Mouse (Mus musculus) lung, embryonic 14.5 days (tissue): ENCODE measurements around the gene Nat8f2. TPM values are rescaled to one million over a fixed set of nuclear protein-coding genes. Genes with fewer than 3 reads are reported as not detected.
A peak's percentile ranks its signal among the peaks of the same experiment; 100 is the strongest.
"Not testable (repeated sequence)": the region's sequence is repeated elsewhere in the genome, so short reads cannot be mapped to it uniquely, and the experiment has no call there.

Experiments used
- ATAC-seq: fragments of 200-750 bp; cut with Nextera tagmentation; 2 replicates; pipeline ENCODE4 v1.8.0; 2017; ENCODE audit warnings: mild to moderate bottlenecking, moderate TSS enrichment, moderate library complexity; ENCODE audit not compliant: insufficient read depth
- DNase-seq: peaks from one replicate; pipeline ENCODE4 v3.0.0-alpha.2; 2015
- H3K27ac ChIP-seq: fragments of 300-500 bp; sonication (generic); 2 replicates; pipeline ENCODE4 v1.5.1; 2014; ENCODE audit warnings: low read depth, mild to moderate bottlenecking, moderate library complexity
- H3K27me3 ChIP-seq: fragments of 300-500 bp; sonication (generic); 2 replicates; pipeline ENCODE4 v1.6.1; 2014; ENCODE audit warnings: low read length, control low read depth; ENCODE audit not compliant: insufficient read depth
- H3K36me3 ChIP-seq: fragments of 300-500 bp; sonication (generic); 2 replicates; pipeline ENCODE4 v1.6.1; 2014; ENCODE audit warnings: control low read depth; ENCODE audit not compliant: insufficient read depth
- H3K4me1 ChIP-seq: fragments of 300-500 bp; sonication (generic); 2 replicates; pipeline ENCODE4 v1.6.1; 2014; ENCODE audit warnings: antibody characterized with exemption, control low read depth; ENCODE audit not compliant: insufficient read depth
- H3K4me2 ChIP-seq: fragments of 300-500 bp; sonication (generic); 2 replicates; pipeline ENCODE4 v1.6.1; 2014; ENCODE audit warnings: mild to moderate bottlenecking
- H3K4me3 ChIP-seq: fragments of 300-500 bp; sonication (generic); 2 replicates; pipeline ENCODE4 v1.5.1; 2014; ENCODE audit warnings: low read depth, low read length
- H3K9ac ChIP-seq: fragments of 300-500 bp; sonication (generic); 2 replicates; pipeline ENCODE4 v1.6.1; 2014
- H3K9me3 ChIP-seq: fragments of 300-500 bp; sonication (generic); 2 replicates; pipeline ENCODE4 v1.6.1; 2016; ENCODE audit warnings: low read depth, low read length, control low read depth
- CTCF ChIP-seq: IDR thresholded peaks from 2 replicates; pipeline ENCODE4 v1.5.1; 2016; ENCODE audit warnings: antibody characterized with exemption, low read depth
- WGBS: fragments of 180-500 bp; shearing (Covaris S2); extraction: QIAGEN DNeasy Blood & Tissue Kit; methylation state at CpG from one replicate; pipeline ENCODE4 v1.1.7; 2014; 5-methylcytosine and 5-hydroxymethylcytosine counted together
- polyA plus RNA-seq: library from polyadenylated mRNA; unstranded; fragments of >200 nt; fragmentation: Nextera tagmentation; extraction: Ambion mirVana; gene quantifications from 2 replicates; pipeline ENCODE4 v1.2.1, GENCODE M21; 2014

Nat8f2 gene
- polyA plus RNA-seq, 1 experiment from 2014 or later, result not detected

DNA sequence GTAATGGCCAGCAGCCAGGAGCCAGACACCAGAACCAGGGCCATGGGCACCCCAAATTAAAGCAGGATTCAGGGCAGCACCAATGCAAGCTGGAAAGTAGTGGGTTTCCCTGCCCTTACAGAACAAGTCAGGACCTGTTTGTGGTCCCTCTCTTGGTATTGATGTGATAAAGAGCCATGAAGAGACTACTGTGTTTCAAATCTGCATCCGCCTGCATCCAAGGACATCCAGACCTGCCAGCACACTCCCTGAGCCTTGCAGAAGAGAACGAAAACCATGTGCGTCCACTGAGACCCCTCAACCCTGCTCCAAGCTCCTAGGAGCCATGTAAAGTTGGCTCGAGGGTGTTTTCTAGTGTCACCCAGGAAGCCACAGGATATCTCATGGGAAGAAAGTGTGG is 20.8 kb downstream of the Nat8f2 start:
- 80% methylated on average over 4 of the region's 4 CpGs for WGBS
- no peaks in the 10 kb centered on the region for H3K9me3 ChIP-seq

DNA sequence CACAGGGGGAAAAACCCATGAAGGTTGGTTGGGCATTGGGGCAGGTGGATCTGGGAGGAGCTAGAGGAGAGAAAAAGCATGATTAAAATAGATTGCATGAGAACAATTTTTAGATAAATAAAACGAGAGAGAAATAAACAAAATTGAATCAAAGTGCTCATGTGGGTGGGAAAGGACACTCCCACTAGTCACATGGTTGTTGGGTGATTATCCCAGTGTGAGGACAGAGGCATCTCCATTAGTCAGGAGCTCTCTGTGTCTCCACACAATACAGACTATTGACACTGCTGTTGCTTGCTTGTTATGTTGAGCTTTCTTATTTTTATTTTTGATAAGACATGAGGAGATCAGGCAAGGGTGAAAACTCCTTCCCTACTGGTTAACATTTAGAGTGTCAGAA is 22.0 kb downstream of the Nat8f2 start:
- no peak for DNase-seq
- Histone ChIP-seq H3K4me2 (no peak overlapping the region), H3K36me3 (no peaks in the 10 kb centered on the region), H3K4me3 (no peak overlapping the region), H3K9ac (no peak overlapping the region), H3K27ac (no peak overlapping the region), H3K27me3 (no peaks in the 10 kb centered on the region), H3K4me1 (no peaks in the 10 kb centered on the region), H3K9me3 (no peaks in the 10 kb centered on the region)
- WGBS, result 28% methylated on average over 1 of the region's 1 CpGs
- ATAC-seq, result no peak
- no peak for TF ChIP-seq CTCF

More for the DNA sequence above, 20.8 kb downstream of the Nat8f2 start:
- H3K27ac ChIP-seq, result no peak overlapping the region
- H3K36me3 ChIP-seq, result no peaks in the 10 kb centered on the region
- TF ChIP-seq CTCF, result no peak
- H3K4me2 ChIP-seq, result no peak overlapping the region
- H3K4me1 ChIP-seq, result no peaks in the 10 kb centered on the region
- DNase-seq, result no peak
- ATAC-seq, result no peak
- H3K27me3 ChIP-seq, result no peaks in the 10 kb centered on the region
- no peak overlapping the region for H3K4me3 ChIP-seq
- no peak overlapping the region for H3K9ac ChIP-seq

DNA sequence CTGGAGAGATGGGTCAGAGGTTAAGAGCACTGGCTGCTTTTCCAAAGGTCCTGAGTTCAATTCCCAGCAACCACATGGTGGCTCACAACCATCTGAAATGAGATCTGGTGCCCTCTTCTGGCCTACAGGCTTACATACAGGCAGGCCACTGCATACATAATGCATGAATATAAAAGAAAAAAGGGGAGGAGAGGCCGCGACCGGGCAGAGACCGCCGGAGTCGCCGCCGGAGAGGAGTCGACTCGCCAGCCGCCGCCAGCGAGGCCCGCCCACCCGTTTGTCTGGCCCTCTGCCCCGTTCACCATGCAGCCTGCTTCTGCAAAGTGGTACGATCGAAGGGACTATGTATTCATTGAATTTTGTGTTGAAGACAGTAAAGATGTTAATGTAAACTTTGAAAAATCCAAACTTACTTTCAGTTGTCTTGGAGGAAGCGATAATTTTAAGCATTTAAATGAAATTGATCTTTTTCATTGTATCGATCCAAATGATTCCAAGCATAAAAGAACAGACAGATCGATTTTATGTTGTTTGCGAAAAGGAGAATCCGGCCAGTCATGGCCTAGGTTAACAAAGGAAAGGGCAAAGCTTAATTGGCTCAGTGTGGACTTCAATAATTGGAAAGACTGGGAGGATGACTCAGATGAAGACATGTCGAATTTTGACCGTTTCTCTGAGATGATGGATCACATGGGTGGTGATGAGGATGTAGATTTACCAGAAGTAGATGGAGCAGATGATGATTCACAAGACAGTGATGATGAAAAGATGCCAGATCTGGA is 25.1 kb downstream of the Nat8f2 start:
- not testable (repeated sequence) for H3K36me3 ChIP-seq, DNase-seq, H3K4me2 ChIP-seq, H3K27me3 ChIP-seq, H3K4me3 ChIP-seq, H3K27ac ChIP-seq, H3K9ac ChIP-seq, ATAC-seq, H3K9me3 ChIP-seq, H3K4me1 ChIP-seq
- WGBS, result 73% methylated on average over 25 of the region's 25 CpGs

DNA sequence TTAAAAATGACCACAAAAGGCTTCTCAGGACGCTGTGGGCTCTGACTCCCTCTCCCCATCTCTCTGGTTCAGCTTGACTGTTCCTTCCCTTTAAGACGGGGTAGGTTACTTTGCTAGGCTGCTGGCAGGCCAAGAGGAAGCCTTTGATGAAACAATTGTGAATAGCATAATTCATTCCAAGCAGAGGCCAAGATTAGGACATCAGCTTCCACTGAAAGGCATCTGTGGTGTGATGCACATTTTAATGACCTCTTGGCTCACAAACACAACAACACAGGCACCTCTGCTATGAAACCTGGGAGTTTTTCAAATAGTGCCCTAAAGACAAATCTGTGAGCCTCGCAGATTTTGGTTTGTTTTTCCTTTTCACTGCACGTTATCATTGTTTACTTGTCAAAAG is 29.0 kb downstream of the Nat8f2 start:
- H3K9me3 ChIP-seq, result no peaks in the 10 kb centered on the region
- ATAC-seq (no peak), DNase-seq (no peak)
- H3K4me3 ChIP-seq, result no peak overlapping the region
- no peak overlapping the region for H3K4me2 ChIP-seq
- H3K9ac ChIP-seq, result no peak overlapping the region
- no peak for TF ChIP-seq CTCF
- 41% methylated on average over 4 of the region's 4 CpGs for WGBS
- no peaks in the 10 kb centered on the region for H3K27me3 ChIP-seq
- H3K4me1 ChIP-seq, result no peaks in the 10 kb centered on the region
- no peaks in the 10 kb centered on the region for H3K36me3 ChIP-seq
- H3K27ac ChIP-seq, result no peak overlapping the region

DNA sequence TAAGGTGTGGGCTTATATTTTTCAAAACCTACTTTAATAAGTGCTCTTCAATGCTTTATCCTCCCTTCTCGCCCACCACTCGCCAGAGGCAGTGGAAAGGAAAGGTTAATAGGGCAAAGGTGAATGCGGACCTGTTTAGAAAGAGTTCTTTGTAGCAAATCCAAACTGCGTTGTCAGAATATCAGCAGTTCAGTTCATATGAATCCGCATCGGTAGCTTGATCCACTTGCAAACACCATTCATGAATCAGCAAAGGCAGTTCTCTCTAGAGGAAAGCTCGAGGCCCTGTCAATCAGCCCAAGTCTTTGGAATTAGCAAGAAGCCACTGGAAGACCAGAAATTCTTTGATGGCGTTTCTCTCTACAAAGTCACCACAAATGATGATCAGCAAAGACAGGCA is 30.3 kb downstream of the Nat8f2 start:
- WGBS, result 67% methylated on average over 8 of the region's 8 CpGs
- Histone ChIP-seq H3K4me1 (no peaks in the 10 kb centered on the region), H3K27ac (no peak overlapping the region), H3K4me3 (no peak overlapping the region), H3K9ac (no peak overlapping the region), H3K36me3 (no peaks in the 10 kb centered on the region), H3K9me3 (no peaks in the 10 kb centered on the region), H3K4me2 (no peak overlapping the region), H3K27me3 (no peaks in the 10 kb centered on the region)
- ATAC-seq (no peak), DNase-seq (no peak)
- no peak for TF ChIP-seq CTCF

DNA sequence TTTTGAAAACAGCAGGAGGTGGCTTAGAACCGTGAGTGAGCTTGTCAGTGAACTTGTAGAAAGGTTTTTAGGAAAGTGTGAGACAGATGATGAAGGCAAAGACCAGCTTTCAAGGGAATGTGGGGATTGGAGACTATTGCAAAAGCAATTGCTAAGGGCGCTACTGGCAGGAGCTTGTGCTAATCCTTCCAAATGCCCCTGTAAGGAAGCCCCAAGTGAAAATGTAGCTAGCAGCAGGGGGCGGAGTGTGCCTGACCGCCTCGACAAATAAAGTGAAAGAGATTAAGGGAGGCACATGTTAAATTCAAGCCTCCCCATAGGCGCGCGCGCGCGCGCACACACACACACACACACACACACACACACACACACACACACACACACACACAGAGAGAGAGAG is 31.7 kb downstream of the Nat8f2 start:
- peak; percentile 67 for DNase-seq
- H3K9me3 ChIP-seq, H3K9ac ChIP-seq, H3K4me1 ChIP-seq, H3K27me3 ChIP-seq, H3K36me3 ChIP-seq, H3K27ac ChIP-seq, H3K4me3 ChIP-seq: not testable (repeated sequence)
- 17% methylated on average over 12 of the region's 12 CpGs for WGBS
- TF ChIP-seq CTCF, result peak; percentile 44
- ATAC-seq, result peak; percentile 70; the same call in 1 of the 2 replicates
- H3K4me2 ChIP-seq, result peak overlapping the region; percentile 36; the same call in 1 of the 2 replicates

DNA sequence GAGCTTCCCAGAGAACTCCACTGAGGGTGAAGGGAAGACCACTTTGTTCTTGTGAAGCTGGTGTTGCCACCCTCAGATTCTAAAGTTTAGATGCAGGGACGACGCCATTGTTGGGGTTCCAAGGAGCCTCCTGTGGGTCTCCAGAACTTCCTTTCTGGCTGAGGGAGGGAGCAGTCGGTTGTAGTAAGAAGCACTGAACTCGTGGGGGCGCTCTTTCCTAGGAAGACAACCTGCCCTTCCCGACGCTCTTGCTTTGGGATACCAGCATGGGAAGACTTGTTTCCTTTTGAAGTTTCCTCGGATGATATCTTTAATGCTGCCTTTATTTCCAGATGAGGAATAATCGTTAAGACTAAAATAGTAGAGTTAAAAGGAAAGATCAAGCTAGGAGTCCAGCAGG is 32.1 kb downstream of the Nat8f2 start:
- peak; percentile 29; the same call in 1 of the 2 replicates for TF ChIP-seq CTCF
- WGBS, result 12% methylated on average over 7 of the region's 9 CpGs
- H3K9me3 ChIP-seq, H3K27ac ChIP-seq, H3K36me3 ChIP-seq, H3K4me3 ChIP-seq, H3K4me2 ChIP-seq, H3K4me1 ChIP-seq, ATAC-seq, H3K9ac ChIP-seq, H3K27me3 ChIP-seq: not testable (repeated sequence)
- peak; percentile 42 for DNase-seq

DNA sequence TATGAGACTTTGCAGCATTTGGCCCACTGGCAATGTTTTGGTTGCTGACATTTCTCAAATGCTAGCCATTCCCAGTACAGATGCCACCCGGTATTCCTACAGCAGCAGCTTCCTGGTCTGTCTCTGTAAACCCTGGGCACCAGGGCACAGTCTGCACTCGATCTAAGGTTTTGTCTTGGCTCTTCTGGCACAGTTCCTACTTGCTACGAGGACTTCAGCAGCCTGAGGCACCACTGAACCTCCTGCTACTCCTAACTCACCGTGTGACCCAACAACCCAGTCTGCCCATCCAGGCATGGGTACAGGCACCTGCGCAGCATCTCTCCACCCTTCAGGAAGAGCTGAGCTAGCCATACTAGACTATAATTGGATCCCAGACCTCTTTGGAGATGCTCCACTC is 32.9 kb downstream of the Nat8f2 start:
- H3K27me3 ChIP-seq, H3K36me3 ChIP-seq, H3K4me2 ChIP-seq, DNase-seq, ATAC-seq, H3K4me1 ChIP-seq, H3K9ac ChIP-seq, H3K9me3 ChIP-seq, H3K27ac ChIP-seq, H3K4me3 ChIP-seq: not testable (repeated sequence)
- 75% methylated on average over 5 of the region's 5 CpGs for WGBS

DNA sequence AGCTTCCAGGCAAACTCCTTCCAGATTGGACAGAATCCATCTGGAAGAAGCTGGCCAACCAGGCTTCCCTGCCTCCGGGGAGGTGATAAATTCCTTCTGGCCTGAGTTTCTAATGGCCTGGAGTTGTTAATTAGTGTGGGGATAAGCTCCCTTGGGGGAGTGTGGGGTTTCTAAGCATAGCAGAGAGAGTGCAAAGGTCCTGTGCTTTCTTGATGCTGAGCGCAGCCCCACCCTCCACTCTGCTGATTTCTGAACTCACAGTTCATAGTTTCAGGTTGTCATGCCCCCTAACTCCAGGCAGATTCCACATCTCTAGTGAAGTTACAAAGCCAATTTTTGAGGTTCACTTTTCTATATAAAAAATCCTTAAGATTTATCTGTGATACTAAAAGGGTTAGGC is 33.9 kb downstream of the Nat8f2 start:
- not testable (repeated sequence) for H3K4me3 ChIP-seq, H3K9me3 ChIP-seq, H3K4me1 ChIP-seq, ATAC-seq, H3K4me2 ChIP-seq, H3K36me3 ChIP-seq, H3K27me3 ChIP-seq, DNase-seq, H3K9ac ChIP-seq, H3K27ac ChIP-seq
- 64% methylated on average over 1 of the region's 2 CpGs for WGBS

DNA sequence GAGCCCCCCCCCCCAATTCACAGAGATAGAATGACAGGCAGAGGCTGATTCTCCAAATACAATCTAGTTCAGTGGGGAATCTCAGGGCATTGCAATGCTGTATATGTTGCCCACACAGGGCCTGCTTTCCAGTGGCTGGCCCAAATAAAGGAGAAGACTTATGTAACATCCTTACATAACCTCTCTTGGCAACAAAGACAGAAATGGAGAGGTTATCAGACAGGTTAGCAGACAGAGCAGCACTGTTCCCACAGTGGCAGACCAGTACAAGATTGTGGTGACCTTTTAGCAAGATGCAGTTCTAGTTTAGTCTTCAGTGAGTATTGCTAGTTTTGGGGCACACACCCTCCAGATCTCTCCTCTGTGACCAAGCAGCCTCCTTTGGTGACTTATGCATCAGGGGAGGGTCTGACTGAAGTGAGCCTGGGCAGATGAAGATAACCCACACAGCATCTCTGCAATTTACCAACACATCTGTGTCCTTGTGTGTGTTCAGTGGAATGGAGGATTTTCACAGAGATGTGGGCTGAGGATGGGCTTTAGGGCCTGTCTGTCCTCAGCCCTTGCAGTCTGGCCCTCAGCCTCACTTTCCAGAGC is 34.4 kb downstream of the Nat8f2 start:
- DNase-seq, H3K9me3 ChIP-seq, H3K27ac ChIP-seq, H3K27me3 ChIP-seq, H3K4me1 ChIP-seq, H3K4me3 ChIP-seq, H3K36me3 ChIP-seq, ATAC-seq, H3K9ac ChIP-seq, H3K4me2 ChIP-seq: not testable (repeated sequence)
